Mouse (Mus musculus) kidney, adult 18-20 months (tissue): ENCODE data around the gene Ttc7b.

ENCODE experiments used
- DNase-seq: peaks from one replicate; pipeline ENCODE4 v3.0.0; 2021

The Ttc7b gene

DNA sequence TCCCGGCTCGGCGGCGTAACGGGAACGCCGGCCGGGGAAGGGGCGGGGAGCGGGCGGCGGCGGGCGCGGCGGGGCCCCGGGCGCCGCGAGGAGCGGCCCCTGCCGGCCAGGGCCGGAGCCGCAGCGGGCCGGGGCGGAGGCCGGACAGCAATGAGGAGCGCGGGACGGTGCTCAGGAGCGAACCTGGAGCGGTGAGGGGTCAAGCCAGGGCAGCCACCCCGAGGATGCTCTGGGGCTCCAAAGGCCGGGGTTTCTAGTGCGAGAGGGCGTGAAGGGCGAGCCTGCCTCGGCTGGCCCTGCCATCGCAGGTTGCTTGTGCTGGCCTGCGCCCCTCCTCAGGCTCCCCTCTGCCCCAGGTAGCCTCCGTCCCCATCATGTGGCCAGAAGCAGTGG is at the start of gene Ttc7b:
Gene Ttc7b, minus strand, starts transcription at position 33 of the 393 bp plus-strand sequence.
- DNase-seq, result peak; percentile 73

DNA sequence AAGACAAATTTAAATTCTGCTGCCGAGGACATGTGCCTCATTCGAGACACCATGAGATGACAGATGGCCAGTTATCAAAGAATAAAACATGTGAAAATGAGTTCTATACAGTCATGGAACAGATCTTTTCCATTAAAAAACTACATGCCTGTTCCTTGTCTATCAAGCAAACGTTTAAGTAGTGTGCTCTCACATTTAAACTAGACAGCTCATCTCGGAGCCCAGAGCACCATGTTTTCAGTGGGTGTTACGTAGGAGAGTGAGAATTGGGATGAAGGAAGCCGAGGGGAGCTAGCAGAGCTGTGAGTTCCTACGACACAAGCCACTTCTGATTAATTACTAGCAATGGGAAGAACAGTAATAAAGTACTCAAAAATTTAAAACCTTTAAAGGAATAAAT is 48.2 kb upstream of the Ttc7b start:
- no peak for DNase-seq

DNA sequence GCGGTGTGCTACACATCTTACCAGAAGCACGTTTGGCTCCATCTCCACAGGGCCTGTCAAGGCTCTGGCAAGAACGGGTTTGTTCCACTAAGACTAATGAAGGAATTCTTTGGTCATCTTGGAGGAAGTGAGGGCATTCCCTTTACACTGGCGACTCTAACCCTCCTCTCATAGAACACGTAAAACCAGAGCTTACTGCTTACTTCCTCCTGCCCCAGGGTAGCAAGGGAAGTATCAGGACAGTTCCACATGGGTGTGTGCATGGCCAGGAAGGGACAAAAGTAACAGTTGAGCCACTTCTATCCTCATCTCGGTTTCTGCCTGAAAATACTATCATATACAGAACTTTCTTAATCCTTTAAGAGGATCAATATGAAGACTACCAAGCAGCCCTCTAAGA is 47.5 kb upstream of the Ttc7b start:
- no peak for DNase-seq

DNA sequence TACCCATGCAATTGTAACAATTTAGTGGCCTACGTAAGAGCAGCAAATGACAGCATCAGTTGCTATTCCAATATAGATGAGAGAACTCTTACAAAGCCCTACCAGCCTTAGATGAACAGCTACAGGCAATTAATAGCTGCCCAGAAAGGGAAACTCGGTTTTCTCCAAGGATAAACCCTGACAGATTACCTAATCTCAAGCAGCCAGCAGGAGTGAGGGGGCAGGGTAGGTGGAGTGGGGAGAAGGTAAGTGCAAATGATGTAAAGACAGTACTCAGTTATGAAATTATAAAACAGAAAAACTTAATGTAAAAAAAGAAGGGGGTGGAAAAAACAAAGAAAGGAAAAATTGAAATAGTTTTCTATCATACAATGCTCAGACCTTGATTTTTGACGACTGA is 47.0 kb upstream of the Ttc7b start:
- no peak for DNase-seq

DNA sequence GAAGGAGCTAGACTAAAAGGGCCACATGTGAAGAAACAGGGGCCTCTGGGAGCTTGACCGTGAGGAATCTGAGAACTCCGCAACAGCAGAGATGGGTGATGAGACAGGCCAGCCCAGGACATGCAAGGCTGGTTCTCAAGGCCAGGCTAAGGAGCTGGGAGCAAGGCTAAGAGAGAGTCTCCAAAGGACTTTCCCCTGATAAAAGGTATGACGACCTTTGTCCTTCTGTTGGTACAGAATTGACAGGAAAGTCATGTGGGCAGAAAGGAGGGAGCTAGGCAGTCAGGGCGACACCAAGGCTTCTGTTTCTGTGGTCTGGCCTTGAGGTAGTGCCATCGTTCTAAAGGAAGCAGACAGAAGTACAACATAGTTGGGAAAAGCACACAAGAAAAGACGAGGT is 33.0 kb upstream of the Ttc7b start:
- no peak for DNase-seq

DNA sequence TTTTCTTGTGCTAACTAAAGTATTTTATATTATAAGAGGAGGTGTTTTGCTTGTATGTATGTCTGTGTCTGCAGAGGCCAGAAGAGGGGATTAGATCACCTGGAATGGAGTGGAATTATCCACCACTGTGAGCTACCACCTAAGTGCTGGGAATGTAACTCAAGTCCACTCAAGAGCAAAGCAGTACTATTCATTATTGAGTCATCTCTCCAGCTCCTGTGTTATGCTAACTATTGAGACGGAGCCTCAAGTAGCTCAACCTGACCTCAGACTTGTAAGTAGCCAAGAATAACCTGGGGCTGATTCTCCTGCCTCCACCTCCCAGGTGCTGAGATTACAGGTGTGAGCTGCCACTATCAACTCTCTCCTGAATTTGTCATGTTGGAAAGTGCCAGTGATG is 31.3 kb upstream of the Ttc7b start:
- DNase-seq, result no peak

DNA sequence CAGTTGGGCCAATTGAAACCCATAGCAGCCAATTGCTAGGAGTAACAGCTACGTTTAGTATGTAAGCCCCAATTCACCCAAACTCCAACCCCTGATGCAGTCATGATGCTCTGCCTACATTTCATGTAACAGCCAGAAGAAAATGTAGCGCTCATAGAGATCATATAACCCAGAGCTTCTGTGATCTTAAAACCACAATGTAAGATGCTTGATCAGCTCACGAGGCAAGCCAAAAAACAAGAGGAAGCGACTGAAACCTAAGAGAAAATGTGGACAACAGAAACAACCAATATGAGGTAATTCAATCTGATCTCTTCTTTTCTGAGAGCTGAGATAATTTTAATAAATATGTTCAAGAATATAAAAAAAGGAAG is 23.6 kb upstream of the Ttc7b start:
- DNase-seq, result no peak

DNA sequence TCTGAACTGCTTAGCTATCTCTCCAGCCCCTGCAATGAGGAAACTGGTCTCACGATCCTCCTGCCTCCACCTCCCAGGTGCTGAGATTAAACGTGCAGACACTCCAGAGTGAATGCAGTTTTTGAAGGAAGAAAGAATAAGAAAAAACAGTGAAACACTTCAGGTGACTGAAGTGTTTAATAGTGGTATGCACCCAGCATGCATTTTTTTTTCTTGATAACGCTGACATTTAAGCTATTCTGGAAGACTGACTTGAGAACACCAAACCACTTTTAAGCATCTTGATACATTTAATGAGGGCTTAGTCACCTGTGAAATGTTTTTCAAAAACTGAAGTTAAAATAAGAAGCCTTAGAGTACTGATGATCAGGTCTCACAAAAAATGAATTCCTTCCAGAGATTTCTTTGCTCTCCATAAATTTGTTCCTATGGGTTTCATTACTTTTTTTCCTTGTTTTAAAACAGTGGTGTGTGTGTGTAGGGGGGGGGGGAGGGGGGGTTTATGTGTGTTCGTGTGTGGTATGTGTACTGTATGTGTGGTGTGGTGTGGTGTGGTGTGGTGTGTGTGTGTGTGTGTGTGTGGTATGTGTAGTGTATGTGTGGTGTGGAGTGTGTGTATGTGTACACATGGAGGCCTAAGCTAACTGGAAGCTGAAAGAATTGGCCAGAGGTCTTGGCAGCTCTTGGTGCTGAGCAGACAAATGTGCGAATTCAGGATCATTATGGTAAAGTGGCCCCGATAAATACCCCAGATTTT is 23.0 kb upstream of the Ttc7b start:
- DNase-seq, result no peak

DNA sequence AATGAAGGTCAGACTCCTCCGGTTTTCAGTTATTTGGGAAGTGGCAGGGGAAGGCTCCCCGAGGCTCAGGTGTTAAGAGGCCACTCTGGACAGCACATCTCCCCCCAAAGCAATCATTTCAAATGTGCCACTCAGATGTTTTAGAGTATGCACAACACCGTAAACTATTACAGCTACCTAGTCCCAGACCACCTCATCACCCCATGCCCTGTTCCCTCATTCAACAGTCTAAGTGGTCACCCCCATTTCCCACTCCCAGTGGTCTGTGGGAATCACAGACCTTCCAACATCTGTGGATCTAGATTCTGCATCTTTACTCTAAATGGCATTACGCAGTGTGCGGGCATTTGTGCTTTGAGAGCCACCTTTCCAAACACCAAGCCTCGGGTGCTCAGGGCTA is 21.9 kb upstream of the Ttc7b start:
- no peak for DNase-seq

DNA sequence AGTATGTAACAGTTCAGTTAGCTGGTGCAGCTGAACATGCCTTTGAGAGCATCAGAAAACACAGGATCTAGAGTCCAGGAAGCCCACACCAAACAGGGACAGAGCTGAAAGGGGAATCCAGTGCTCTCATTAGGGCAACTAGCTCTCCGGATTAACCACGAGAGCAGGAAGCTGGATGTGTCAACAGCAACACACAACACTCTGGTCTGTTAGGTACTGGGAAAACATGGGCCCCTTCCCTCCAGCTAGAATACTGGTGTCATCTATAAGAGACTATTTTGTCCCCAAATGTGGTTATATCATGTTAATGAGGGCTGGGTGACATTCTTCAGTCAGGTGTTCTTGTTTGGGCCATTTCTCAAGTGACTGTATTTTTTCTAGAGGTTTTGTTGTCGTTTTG is 21.4 kb upstream of the Ttc7b start:
- no peak for DNase-seq

DNA sequence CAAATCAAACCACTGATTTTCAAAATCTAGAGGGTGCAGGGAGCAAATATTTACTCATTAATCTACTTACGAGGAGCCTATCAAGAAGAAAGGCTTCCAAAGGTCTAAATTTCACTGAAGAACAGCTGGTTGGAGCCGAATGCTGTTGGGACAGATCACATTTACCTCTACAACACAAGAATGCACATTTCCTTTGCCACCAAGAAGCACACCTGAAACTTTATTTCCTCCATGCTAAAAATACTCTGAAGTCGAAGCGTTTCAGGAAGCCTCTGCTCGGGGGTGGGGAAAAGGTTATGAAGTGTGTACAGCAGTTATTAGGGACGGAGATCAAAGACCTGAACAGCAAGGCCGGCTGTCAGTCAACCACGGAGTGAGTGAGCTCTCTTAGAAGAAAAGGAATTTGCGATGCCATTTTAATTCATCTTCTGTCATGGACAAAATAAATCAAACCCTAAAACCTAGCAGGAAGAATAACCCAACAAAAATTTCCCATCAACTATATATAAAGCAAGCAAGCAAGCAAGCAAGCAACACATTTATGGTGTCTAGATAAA is 18.6 kb upstream of the Ttc7b start:
- no peak for DNase-seq

DNA sequence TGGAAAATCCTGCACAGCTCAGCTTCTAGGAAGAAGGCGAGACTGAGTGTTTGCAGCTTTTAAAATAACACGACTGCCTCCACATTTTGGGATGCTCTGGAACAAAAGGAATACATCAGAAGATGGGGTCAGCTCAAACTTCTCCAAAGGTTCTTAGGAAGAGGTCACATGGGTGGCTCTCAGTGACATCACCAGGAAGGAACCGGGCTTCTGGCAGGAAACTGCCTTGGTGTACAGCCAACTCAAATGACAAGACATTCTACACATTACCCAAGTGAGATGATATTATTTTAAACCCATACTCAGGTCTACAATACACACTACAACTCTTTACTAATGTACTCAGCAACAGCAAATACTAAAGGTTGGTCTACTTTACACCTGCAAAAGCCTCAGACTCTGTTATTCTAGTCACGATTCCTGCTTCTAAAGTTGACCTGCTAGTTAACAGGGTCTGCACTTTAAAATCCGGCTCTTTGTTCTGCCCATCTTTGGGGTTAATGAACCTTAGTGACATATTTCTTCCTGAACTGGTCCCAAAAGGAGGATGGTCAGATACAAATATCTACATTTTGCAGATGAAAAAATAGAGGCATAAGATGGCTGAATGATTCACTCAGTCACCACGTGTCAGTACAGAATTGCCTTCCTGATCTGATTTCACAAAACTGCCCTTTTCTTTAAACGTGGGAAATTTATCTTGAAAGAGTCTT is 18.0 kb upstream of the Ttc7b start:
- DNase-seq, result peak; percentile 39

DNA sequence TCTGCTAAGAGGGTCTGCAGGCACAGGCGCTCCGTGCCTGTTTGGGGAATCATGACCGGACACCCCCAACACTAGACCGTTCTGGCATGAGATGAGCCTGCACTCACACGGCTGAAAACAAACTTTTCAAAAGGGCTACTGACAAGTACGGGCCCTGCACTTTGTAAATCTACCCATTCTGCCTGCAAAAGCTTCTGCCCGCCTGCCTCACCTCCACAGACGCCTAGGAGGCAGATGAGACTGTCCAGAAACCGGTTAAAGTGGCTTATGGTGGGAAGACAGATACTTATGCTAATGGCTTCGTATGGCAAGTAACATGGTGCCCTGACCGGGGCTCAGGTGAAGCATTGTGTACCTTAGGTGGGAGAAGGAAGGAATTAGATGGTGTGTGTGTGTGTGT is 16.5 kb upstream of the Ttc7b start:
- DNase-seq, result no peak

DNA sequence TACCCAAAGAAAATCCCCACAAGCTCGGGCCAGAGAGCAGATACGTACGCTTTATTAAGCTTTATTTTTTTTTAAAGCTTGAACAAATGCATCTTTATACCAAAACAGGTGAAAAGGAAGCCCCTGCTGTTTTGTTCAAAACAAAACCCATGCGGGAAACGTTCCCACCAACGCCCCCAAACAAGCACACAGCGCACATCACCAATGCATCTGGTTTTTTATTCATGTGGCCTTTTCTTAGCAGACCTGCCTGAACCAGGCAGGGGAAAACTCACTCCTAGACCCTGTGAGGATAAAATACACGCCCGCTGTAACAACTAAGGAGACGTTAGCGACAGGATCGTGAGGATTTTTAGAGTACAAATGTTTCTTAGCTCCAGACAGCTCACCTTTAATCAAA is 14.4 kb upstream of the Ttc7b start:
- DNase-seq, result no peak

DNA sequence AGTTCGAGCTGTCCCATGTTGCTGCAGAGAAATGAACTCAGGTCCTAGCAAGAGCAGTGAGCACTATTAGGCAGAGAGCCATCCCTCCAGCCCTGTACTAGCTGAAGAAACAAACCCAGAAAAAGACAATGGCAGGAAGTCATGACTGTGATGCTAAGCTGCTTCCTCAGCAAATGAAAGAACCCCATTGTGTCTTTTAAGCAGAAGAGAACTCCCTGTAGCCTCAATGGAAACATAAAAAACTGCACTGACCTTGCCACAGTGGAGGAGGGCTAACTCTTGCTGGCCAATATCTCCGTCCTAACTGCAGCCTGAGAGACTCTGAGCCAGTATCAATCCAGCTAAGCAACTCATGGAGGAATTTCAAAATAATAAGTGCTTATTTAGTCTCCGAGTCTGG is 13.4 kb upstream of the Ttc7b start:
- no peak for DNase-seq

DNA sequence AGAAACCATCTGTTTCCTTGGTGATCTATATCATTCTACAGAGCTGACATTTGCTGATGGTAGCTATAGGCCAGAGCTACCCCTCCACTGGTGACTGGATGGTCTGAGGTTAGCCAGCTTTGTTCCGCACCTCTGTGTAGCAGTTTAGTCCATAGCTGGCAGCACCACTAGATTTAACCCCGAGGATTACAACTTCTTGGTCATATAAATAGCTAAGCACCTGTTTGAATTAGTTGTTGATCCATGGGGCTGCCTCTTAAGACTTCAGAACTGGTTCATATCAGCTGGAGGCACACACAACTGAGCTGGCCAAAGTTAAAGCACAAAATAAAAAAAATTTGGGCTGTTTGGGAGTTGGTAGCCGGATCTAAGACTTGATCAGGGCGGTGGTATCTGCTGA is 12.6 kb upstream of the Ttc7b start:
- no peak for DNase-seq

DNA sequence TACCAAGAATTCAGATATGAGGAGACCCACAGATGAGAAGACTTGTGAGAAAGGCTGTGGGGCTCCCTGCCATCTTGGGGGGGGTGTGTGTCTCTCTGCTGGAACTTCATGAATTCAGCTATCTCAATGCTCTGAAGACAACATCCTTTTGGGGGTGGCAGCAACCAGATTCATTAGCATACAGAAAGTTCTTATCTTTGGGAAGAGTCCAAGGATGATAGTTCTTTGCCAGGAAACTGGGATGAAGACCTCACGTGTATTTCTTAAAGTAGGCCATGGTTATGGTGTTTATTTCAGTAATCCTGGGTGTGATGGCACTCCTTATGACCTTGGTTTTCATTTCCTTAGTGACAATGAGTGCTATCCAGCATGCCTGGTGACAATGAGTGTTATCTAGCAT is 11.1 kb upstream of the Ttc7b start:
- DNase-seq, result no peak

DNA sequence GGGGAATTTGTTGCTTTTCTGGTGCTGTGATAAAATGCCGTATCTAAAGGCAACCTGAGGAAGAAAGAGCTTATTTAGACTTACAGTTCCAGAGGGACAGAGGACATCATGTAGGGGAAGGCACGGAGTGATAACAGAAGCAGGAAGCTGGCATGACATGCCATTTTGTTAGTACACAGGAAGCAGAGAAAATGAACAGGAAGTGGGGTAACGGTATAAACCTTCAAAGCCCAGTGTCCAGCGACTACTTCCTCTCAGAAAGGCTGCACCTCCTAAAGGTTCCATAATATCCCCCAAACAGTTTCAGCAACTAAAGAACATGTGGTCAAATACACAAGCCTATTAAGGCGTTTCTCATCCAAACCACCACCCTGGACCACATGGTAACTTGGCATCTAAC is 10.2 kb upstream of the Ttc7b start:
- no peak for DNase-seq

DNA sequence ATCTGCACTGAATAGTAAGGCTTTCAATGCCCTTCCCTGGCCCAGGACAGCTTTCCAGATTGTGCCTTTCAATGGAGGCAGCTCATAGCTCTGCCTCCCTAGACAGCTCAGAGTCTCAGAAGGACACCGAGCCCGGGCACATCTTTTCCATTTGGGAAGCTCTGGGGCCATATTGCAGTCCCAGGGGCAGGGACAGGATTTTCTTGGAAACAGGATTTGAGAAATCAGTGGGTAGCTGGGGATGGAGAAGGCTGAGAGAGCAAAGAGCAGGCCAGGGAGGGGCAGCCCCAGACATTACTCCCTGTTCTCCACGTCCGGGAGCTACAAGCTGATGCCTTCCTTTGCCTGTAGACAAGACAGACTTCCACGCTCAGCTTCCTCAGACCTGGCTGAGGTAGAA is 9.0 kb upstream of the Ttc7b start:
- no peak for DNase-seq

DNA sequence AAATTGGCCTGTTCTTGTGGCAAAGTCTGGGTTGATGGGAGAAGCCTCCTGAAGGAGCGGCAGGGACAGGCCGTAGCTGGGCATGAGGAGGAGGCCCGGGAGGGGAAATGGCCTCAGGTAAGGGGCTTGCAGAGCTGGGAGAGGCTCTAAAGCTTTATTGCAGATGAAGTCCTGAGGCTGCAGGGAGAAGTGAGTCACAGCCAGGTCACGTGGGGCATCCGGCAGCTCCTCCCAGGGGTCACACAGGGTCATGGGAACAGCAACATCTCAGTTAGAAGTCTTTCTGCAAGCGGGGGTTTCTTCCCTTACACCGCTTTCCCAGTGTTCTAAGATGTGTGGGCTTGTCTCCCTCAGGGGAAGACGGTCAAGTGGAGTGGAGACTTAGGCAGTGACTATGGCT is 8.5 kb upstream of the Ttc7b start:
- peak; percentile 39 for DNase-seq

DNA sequence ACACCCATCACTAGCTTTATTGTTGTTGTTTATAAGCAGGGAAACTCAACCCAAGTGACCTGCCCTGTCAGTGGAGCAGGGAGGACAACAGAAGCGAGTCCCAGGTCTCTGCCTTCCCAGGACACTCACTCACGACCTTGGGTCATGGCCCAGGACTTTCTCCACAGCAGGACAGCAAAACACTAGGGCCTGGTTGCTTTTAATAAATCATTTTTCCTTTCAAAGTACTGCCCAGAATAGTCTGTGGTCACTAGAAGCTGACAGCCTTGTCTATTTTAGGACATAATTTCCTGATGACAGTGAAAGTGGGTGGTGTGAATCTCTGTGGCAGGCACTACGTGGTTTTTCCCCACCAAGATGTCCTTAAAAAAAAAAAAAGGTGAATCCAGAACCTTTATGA is 7.6 kb upstream of the Ttc7b start:
- DNase-seq, result peak; percentile 33

DNA sequence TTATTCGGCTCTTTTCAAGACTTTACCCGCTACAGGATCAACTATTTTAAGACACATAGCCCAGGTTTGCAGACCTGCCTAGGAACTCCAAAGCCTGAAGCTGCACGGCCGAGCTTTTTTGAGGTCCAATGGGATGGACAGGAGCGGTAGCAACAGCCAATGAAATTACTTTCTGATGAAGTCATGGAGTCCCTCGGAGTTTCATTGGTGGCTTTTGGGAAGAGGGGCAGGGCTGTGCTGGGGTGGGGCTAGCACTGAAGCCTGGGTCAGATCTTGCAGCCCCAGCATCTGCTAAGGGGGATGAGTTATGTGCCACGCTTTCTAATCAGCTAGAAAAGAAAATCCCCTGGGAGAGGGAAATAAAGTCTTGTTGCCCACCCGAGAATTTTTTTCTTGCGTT is 7.1 kb upstream of the Ttc7b start:
- DNase-seq, result peak; percentile 70

DNA sequence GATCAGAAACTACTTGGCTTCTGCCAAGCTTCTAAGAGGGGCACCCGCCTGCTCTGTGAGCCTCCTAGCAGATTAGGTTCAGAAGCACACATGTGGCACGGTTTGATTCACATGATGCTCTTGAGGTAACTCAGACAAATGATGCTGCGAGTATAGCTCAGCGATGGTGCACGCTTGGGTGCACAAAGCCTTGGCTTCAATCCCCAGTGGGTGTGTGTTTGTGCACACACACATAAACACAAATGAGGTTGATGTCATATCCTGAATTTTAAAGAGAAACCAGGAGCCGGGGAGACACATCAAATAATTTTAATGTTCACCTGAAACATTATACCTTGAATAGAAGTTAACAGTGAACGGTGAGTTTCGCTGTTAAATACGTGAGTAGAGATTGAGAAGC is 6.6 kb upstream of the Ttc7b start:
- no peak for DNase-seq

DNA sequence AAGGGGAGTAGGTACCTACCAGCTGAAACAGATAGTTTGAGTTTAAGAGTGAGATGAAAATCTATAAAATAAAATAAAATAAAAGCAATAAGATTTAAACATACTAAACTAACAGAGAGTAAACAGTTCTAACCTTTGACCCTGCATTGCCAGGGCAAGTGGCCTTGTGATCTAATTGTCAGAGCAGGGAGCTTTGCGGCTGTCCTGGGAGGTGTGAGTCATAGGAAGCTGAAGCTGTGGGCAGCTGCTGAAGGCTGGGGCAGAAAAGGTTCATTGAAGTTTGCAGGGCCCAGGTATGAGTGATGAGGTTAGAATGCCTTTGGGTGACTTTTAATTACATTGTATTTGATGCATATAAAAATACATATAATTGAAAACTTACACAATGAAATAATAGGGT is 5.3 kb upstream of the Ttc7b start:
- no peak for DNase-seq
